Mouse (Mus musculus): ENCODE measurements at regions not wholly inside any gene's neighbourhood (a gene's known extent, or its start where the extent isn't known, plus 50 kb on each side); places are given as distances from the start of the nearest gene placed in this dataset.

- TF ChIP-seq CTCF (IDR thresholded peaks at IDR 0.05; ENCODE audit: extremely low read depth, insufficient read depth, low read length) (no peak), POLR2A (IDR thresholded peaks at IDR 0.05; ENCODE audit: extremely low read depth, insufficient read depth, low read length) (no peak)
Measured at GRCm38 (mm10) chr11:19203518-19203900, 184.7 kb upstream of the Meis1 start.

Data from cortical plate, adult 2 months (tissue).